Mouse (Mus musculus): ENCODE measurements around the gene Dph2. TPM values are rescaled to one million over a fixed set of nuclear protein-coding genes. Genes with fewer than 3 reads are reported as not detected.

Gene Dph2
- polyA plus RNA-seq, 1 experiment: 8.0 TPM

DNA sequence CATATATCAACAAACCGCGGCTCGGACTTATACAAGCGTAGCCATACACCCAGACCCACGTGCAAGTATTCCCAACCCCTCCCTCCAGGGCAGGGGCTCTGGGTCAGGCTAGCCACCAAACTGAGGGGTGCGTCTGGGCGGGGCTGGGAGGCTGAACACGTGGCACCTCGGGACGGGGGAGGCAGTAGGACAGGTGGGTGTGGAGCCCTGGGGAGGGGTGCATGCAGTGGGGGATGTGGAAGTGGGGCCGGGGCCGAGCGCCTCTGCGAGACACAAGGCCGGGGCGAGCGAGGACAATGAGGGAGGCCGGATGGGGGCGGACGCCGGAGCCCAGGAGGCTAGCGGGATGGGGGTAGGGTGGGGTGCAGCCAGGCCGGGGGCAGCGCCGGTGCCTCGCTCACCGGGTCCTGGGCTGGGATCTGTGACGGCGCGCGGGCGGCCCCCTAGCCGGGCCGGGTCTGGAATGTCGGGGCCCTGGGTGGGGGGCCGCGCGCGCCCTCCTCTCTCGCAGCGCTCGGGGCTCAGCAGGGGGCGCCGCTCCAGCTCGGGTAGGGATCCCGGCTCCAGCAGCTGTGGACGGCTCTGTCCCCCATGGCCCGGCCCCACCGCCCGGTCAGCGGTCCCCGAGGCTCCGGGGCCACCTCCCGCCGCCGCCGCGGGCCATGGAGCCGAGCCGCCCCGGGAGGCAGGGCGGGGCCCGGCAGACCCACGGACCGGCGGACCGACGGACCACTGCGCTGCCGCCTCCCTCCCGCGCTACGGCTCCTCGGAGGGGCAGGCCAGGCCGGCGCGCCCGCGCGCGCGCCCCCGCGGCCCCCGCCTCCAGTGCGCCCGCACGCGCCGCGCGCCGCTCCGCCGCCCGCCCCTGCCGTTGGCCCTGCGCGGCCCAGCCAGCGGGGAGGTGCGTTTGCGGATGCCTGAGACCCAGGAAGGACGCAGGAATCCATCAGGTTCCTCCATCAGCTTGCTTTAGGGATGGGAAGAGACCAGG lies 8.8 kb downstream of the Dph2 start, which contains the start of gene B4galt2:
Gene B4galt2, minus strand, starts transcription at position 787 of the 991 bp plus-strand sequence.
- Histone ChIP-seq H3K4me1 (ENCODE audit: control insufficient read depth, insufficient read depth, low read length) (no peaks in the 10 kb centered on the region), H3K9ac (ENCODE audit: low read depth, poor library complexity, severe bottlenecking) (peak within 1 kb of the TSS; percentile 84), H3K27ac (ENCODE audit: insufficient read depth, low read length) (no peak within 1 kb of the TSS), H3K9me3 (replicated peaks; ENCODE audit: control insufficient read depth, insufficient read depth, low read length, poor library complexity, severe bottlenecking) (no peaks in the 10 kb centered on the region), H3K27me3 (ENCODE audit: control insufficient read depth, insufficient read depth, low read length, poor library complexity, severe bottlenecking) (no peaks in the 10 kb centered on the region), H3K36me3 (ENCODE audit: control insufficient read depth, insufficient read depth, low read length, poor library complexity, severe bottlenecking) (peaks cover 15% of the 10 kb centered on the region), H3K4me3 (ENCODE audit: low read depth, low read length) (peak within 1 kb of the TSS; percentile 60)
- TF ChIP-seq CTCF (IDR thresholded peaks at IDR 0.05; ENCODE audit: low read depth, low read length): no peak
- TF ChIP-seq EP300 (IDR thresholded peaks at IDR 0.05; ENCODE audit: insufficient read depth, low read depth, low read length): no peak
- no peak for TF ChIP-seq POLR2A (IDR thresholded peaks at IDR 0.05; ENCODE audit: insufficient read depth, low read length)

GRCm38 (mm10) chr4:117878703-117879102 lies 13.1 kb downstream of the Dph2 start:
- TF ChIP-seq CTCF (IDR thresholded peaks at IDR 0.05; ENCODE audit: low read depth, low read length) (no peak), EP300 (IDR thresholded peaks at IDR 0.05; ENCODE audit: insufficient read depth, low read depth, low read length) (no peak), POLR2A (IDR thresholded peaks at IDR 0.05; ENCODE audit: insufficient read depth, low read length) (no peak)
- Histone ChIP-seq H3K9ac (ENCODE audit: low read depth, poor library complexity, severe bottlenecking) (no peak overlapping the region), H3K27ac (ENCODE audit: insufficient read depth, low read length) (no peak overlapping the region), H3K4me1 (ENCODE audit: control insufficient read depth, insufficient read depth, low read length) (no peaks in the 10 kb centered on the region), H3K27me3 (ENCODE audit: control insufficient read depth, insufficient read depth, low read length, poor library complexity, severe bottlenecking) (no peaks in the 10 kb centered on the region), H3K9me3 (replicated peaks; ENCODE audit: control insufficient read depth, insufficient read depth, low read length, poor library complexity, severe bottlenecking) (no peaks in the 10 kb centered on the region), H3K36me3 (ENCODE audit: control insufficient read depth, insufficient read depth, low read length, poor library complexity, severe bottlenecking) (no peaks in the 10 kb centered on the region), H3K4me3 (ENCODE audit: low read depth, low read length) (no peak overlapping the region)

GRCm38 (mm10) chr4:117878301-117878700 lies 13.5 kb downstream of the Dph2 start:
- H3K27me3 ChIP-seq (ENCODE audit: control insufficient read depth, insufficient read depth, low read length, poor library complexity, severe bottlenecking): no peaks in the 10 kb centered on the region
- no peak for TF ChIP-seq EP300 (IDR thresholded peaks at IDR 0.05; ENCODE audit: insufficient read depth, low read depth, low read length)
- no peak for TF ChIP-seq CTCF (IDR thresholded peaks at IDR 0.05; ENCODE audit: low read depth, low read length)
- no peak for TF ChIP-seq POLR2A (IDR thresholded peaks at IDR 0.05; ENCODE audit: insufficient read depth, low read length)
- H3K4me3 ChIP-seq (ENCODE audit: low read depth, low read length): no peak overlapping the region
- no peak overlapping the region for H3K27ac ChIP-seq (ENCODE audit: insufficient read depth, low read length)
- no peaks in the 10 kb centered on the region for H3K9me3 ChIP-seq (replicated peaks; ENCODE audit: control insufficient read depth, insufficient read depth, low read length, poor library complexity, severe bottlenecking)
- H3K9ac ChIP-seq (ENCODE audit: low read depth, poor library complexity, severe bottlenecking): no peak overlapping the region
- H3K36me3 ChIP-seq (ENCODE audit: control insufficient read depth, insufficient read depth, low read length, poor library complexity, severe bottlenecking): no peaks in the 10 kb centered on the region
- no peaks in the 10 kb centered on the region for H3K4me1 ChIP-seq (ENCODE audit: control insufficient read depth, insufficient read depth, low read length)

DNA sequence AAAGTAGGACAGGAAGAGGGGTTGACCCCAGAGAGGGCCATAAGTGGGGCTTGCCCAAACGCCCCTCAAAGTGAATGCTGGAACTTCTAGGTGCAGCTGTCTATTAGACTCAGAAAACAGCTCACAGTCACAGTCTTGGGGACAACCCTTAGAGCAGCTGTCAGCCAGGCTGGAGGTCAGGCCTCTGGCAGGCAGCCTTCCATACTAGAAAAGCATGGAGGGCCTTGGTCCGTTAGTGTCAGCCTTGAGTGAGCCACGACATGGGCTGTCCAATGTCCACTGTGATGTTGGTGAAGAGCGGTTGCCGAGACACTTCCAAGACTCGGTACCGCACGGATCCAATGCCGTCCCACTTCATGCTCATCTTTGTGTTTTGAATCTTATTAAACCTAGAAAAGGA lies 18.2 kb downstream of the Dph2 start:
- Histone ChIP-seq H3K9ac (ENCODE audit: low read depth, poor library complexity, severe bottlenecking) (no peak overlapping the region), H3K36me3 (ENCODE audit: control insufficient read depth, insufficient read depth, low read length, poor library complexity, severe bottlenecking) (no peaks in the 10 kb centered on the region), H3K27ac (ENCODE audit: insufficient read depth, low read length) (no peak overlapping the region), H3K27me3 (ENCODE audit: control insufficient read depth, insufficient read depth, low read length, poor library complexity, severe bottlenecking) (no peaks in the 10 kb centered on the region), H3K4me1 (ENCODE audit: control insufficient read depth, insufficient read depth, low read length) (no peaks in the 10 kb centered on the region), H3K9me3 (replicated peaks; ENCODE audit: control insufficient read depth, insufficient read depth, low read length, poor library complexity, severe bottlenecking) (no peaks in the 10 kb centered on the region), H3K4me3 (ENCODE audit: low read depth, low read length) (no peak overlapping the region)
- TF ChIP-seq EP300 (IDR thresholded peaks at IDR 0.05; ENCODE audit: insufficient read depth, low read depth, low read length) (no peak), CTCF (IDR thresholded peaks at IDR 0.05; ENCODE audit: low read depth, low read length) (no peak), POLR2A (IDR thresholded peaks at IDR 0.05; ENCODE audit: insufficient read depth, low read length) (no peak)

- H3K9ac ChIP-seq (ENCODE audit: low read depth, poor library complexity, severe bottlenecking): no peak within 1 kb of the TSS
- H3K27ac ChIP-seq (ENCODE audit: insufficient read depth, low read length): no peak within 1 kb of the TSS
- no peaks in the 10 kb centered on the region for H3K36me3 ChIP-seq (ENCODE audit: control insufficient read depth, insufficient read depth, low read length, poor library complexity, severe bottlenecking)
- no peaks in the 10 kb centered on the region for H3K4me1 ChIP-seq (ENCODE audit: control insufficient read depth, insufficient read depth, low read length)
- H3K27me3 ChIP-seq (ENCODE audit: control insufficient read depth, insufficient read depth, low read length, poor library complexity, severe bottlenecking): no peaks in the 10 kb centered on the region
- no peak for TF ChIP-seq EP300 (IDR thresholded peaks at IDR 0.05; ENCODE audit: insufficient read depth, low read depth, low read length)
- no peak for TF ChIP-seq CTCF (IDR thresholded peaks at IDR 0.05; ENCODE audit: low read depth, low read length)
- no peak for TF ChIP-seq POLR2A (IDR thresholded peaks at IDR 0.05; ENCODE audit: insufficient read depth, low read length)
- peak within 1 kb of the TSS; percentile 3; the same call in 1 of the 2 replicates for H3K4me3 ChIP-seq (ENCODE audit: low read depth, low read length)
- no peaks in the 10 kb centered on the region for H3K9me3 ChIP-seq (replicated peaks; ENCODE audit: control insufficient read depth, insufficient read depth, low read length, poor library complexity, severe bottlenecking)
Observed at GRCm38 (mm10) chr4:117872471-117872886, 19.4 kb downstream of the Dph2 start, which contains the start of gene Ccdc24. Gene Ccdc24 (minus strand): TSS chr4:117872557.

GRCm38 (mm10) chr4:117871787-117872186 lies 20.0 kb downstream of the Dph2 start:
- TF ChIP-seq EP300 (IDR thresholded peaks at IDR 0.05; ENCODE audit: insufficient read depth, low read depth, low read length) (no peak), CTCF (IDR thresholded peaks at IDR 0.05; ENCODE audit: low read depth, low read length) (no peak), POLR2A (IDR thresholded peaks at IDR 0.05; ENCODE audit: insufficient read depth, low read length) (no peak)
- no peak overlapping the region for H3K4me3 ChIP-seq (ENCODE audit: low read depth, low read length)
- no peaks in the 10 kb centered on the region for H3K9me3 ChIP-seq (replicated peaks; ENCODE audit: control insufficient read depth, insufficient read depth, low read length, poor library complexity, severe bottlenecking)
- H3K9ac ChIP-seq (ENCODE audit: low read depth, poor library complexity, severe bottlenecking): no peak overlapping the region
- no peak overlapping the region for H3K27ac ChIP-seq (ENCODE audit: insufficient read depth, low read length)
- H3K27me3 ChIP-seq (ENCODE audit: control insufficient read depth, insufficient read depth, low read length, poor library complexity, severe bottlenecking): no peaks in the 10 kb centered on the region
- no peaks in the 10 kb centered on the region for H3K4me1 ChIP-seq (ENCODE audit: control insufficient read depth, insufficient read depth, low read length)
- no peaks in the 10 kb centered on the region for H3K36me3 ChIP-seq (ENCODE audit: control insufficient read depth, insufficient read depth, low read length, poor library complexity, severe bottlenecking)

Data from ES-Bruce4 (cell line).